Mouse (Mus musculus) right cerebral cortex, postnatal 14 days (tissue): ENCODE data around the gene Tspan7.

Source experiments
- DNase-seq: peaks from one replicate; pipeline ENCODE4 v3.0.0; 2022

Tspan7 gene

GRCm38 (mm10) chrX:10484872-10485569 lies at the start of gene Tspan7:
TSS of gene Tspan7 (plus strand) at chrX:10485158.
- peak; percentile 69 for DNase-seq

GRCm38 (mm10) chrX:10449323-10449980 lies 35.5 kb upstream of the Tspan7 start:
- peak; percentile 5 for DNase-seq

- DNase-seq = peak; percentile 3
These were observed 34.6 kb upstream of the Tspan7 start for GRCm38 (mm10) chrX:10450143-10451060.

GRCm38 (mm10) chrX:10453798-10454197 lies 31.2 kb upstream of the Tspan7 start:
- no peak for DNase-seq

- no peak for DNase-seq
These were observed 27.7 kb upstream of the Tspan7 start for GRCm38 (mm10) chrX:10457256-10457655.

GRCm38 (mm10) chrX:10477088-10477487 lies 7.9 kb upstream of the Tspan7 start:
- DNase-seq = no peak

- no peak for DNase-seq
These were observed 5.7 kb upstream of the Tspan7 start for GRCm38 (mm10) chrX:10479031-10479886.

- DNase-seq = no peak
These were observed 5.0 kb upstream of the Tspan7 start for GRCm38 (mm10) chrX:10479943-10480342.

- peak; percentile 55 for DNase-seq
These were observed 780 bp downstream of the Tspan7 start for GRCm38 (mm10) chrX:10485664-10486211.

- no peak for DNase-seq
These were observed 13.6 kb downstream of the Tspan7 start for GRCm38 (mm10) chrX:10498580-10498979.

GRCm38 (mm10) chrX:10502616-10503015 lies 17.7 kb downstream of the Tspan7 start:
- DNase-seq = no peak

GRCm38 (mm10) chrX:10514417-10514816 lies 29.5 kb downstream of the Tspan7 start:
- no peak for DNase-seq

- no peak for DNase-seq
These were observed 30.0 kb downstream of the Tspan7 start for GRCm38 (mm10) chrX:10514971-10515370.

- no peak for DNase-seq
These were observed 31.5 kb downstream of the Tspan7 start for GRCm38 (mm10) chrX:10516448-10516847.

GRCm38 (mm10) chrX:10516925-10517324 lies 32.0 kb downstream of the Tspan7 start:
- no peak for DNase-seq

GRCm38 (mm10) chrX:10517756-10518155 lies 32.8 kb downstream of the Tspan7 start:
- no peak for DNase-seq

GRCm38 (mm10) chrX:10518510-10518909 lies 33.6 kb downstream of the Tspan7 start:
- no peak for DNase-seq

- no peak for DNase-seq
These were observed 50.5 kb downstream of the Tspan7 start for GRCm38 (mm10) chrX:10535450-10535849.

- no peak for DNase-seq
These were observed 54.1 kb downstream of the Tspan7 start for GRCm38 (mm10) chrX:10539009-10539408.

- DNase-seq = no peak
These were observed 54.7 kb downstream of the Tspan7 start for GRCm38 (mm10) chrX:10539482-10540166.

GRCm38 (mm10) chrX:10546840-10547239 lies 61.9 kb downstream of the Tspan7 start:
- DNase-seq = no peak
